Mouse (Mus musculus) lung, postnatal 4 days (tissue): ENCODE measurements around the gene Cacna1e.

Experiments used
- DNase-seq, 2 experiments: peaks; one replicate each; pipeline ENCODE4 v3.0.0; 2021

Cacna1e gene

DNA sequence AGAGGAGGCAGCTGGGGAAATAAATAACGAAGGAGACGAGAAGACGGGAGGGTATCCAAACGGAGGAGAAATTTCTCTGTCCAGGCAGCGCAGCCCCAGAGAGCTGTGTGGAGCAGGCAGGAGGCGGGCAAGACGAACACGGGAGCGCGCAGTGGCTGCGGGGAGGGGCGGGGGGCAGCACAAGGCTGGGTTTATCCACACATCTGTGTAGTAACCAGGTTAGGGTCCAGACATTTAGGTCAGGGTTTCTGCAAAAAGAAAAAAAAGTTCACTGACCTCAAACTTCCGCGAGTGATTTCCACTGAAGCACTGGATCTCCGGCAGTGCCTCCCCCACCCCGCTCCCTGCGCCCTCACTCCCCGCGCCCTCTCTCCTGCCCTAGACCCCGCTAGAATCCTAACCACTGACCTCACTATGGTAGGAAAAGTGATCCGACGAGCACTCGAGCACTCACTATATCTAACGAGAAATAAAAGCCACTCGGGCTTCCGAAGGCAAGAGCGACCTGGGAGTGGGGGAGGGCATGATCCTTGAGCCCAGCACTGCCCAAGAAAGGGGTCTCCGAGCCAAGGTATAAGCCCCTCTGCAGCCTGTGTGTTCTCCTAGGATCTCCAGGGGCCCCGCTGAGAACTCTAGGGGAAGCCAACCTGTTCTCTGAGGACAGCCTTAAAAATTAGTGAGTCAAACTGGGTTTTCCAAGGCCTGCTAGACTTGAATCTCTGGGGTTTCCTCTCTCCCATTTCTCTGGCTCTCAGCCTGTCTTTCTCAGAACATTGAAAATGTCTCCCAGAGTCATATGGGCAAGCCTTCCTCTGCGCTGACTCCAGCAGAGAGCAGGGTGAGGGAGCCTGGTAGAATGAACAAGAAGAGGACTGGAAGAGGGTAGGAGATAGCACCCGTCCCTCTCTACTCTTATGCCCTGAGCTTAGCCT lies at the start of gene Cacna1e:
Gene Cacna1e, minus strand, starts transcription at position 227 of the 932 bp plus-strand sequence.
- peak in 1 of 2 experiments; percentile 19 for DNase-seq

DNA sequence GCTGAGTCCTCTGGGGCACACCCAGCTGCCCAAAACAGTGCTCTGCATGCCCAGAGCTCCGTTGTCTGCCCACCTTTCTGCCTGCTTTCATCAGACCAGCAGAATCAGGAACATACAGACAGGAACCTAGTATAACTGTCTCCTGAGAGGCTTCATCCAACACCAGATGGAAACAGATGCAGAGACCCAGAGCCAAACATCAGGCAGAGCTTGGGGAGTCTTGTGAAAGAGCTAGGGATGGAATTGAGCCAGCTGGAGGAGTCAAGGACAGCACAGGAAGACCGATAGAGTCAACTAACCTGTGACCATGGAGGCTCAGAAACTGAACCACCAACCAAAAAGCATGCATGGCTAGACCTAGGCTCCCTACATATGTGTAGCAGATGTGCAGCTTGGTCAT lies 34.1 kb upstream of the Cacna1e start:
- peak in 1 of 2 experiments; percentile 24 for DNase-seq

GRCm38 (mm10) chr1:154917438-154917837 lies 33.1 kb upstream of the Cacna1e start:
- peak in 1 of 2 experiments; percentile 29 for DNase-seq

GRCm38 (mm10) chr1:154909554-154909953 lies 25.3 kb upstream of the Cacna1e start:
- no peak for DNase-seq

- no peak for DNase-seq
Measured at GRCm38 (mm10) chr1:154897390-154897789, 13.1 kb upstream of the Cacna1e start.

DNA sequence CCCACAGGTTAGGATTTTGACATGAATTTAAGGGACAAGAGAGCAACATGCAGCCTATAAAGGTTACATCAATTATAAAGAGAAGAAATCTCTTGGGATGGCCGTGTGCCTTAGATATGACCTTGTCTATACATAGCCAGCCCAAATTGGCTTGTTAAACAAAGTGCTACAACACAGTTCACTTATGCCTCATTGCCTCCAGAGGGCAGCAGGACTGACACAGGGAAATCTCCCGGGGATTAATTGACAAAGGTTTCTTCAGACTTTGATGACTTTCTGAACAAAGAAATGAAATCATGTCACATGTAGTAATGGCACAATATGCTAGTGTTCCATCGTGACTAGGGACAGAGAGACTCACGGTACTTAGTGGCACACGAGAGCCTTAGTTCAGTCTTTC lies 5.9 kb upstream of the Cacna1e start:
- DNase-seq = no peak

DNA sequence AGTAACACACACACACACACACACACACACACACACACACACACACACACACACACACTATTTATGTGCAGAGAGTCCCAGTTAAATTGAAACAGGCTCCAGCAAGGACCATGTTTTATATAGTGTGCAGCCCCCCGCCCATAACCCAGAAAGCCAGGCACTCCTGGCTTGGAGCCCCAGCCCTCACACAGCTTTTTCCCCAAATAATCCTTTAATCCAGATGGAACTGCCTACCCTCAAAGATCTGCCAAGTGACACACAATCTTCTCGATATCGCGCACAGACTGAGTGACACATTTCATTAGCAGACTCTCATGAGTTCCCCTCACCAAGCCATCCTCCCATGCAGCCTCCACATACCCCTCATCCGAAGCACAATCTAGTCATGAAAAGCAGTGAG lies 4.2 kb upstream of the Cacna1e start:
- DNase-seq = no peak

- no peak for DNase-seq
Measured at GRCm38 (mm10) chr1:154888018-154888417, 3.7 kb upstream of the Cacna1e start.

- DNase-seq = no peak
Measured at GRCm38 (mm10) chr1:154887546-154887945, 3.2 kb upstream of the Cacna1e start.

- DNase-seq = no peak
Measured at GRCm38 (mm10) chr1:154886611-154887010, 2.3 kb upstream of the Cacna1e start.

DNA sequence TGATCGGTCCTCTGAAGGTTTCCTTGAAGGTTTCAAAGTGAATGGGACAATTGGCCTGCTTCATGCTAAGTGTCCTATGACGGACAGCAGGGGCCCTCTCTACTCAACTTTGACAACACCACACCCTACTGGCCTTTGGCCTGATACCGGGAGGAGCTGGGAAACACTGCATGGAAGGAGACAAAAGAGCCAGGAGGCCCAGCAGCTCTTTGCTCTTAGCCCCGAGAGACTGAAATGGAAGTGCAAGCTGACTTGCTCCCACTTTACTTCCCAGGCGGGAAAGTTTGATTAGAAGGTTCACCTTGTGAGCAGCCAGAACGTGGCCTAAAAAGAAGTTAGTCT lies 877 bp upstream of the Cacna1e start:
- DNase-seq = no peak

- no peak for DNase-seq
Measured at GRCm38 (mm10) chr1:154883596-154884191, 607 bp downstream of the Cacna1e start.

GRCm38 (mm10) chr1:154865981-154866380 lies 18.3 kb downstream of the Cacna1e start:
- DNase-seq = no peak

- DNase-seq = no peak
Measured at GRCm38 (mm10) chr1:154861416-154861815, 22.9 kb downstream of the Cacna1e start.

GRCm38 (mm10) chr1:154854564-154854963 lies 29.7 kb downstream of the Cacna1e start:
- DNase-seq = no peak

- DNase-seq = no peak
Measured at GRCm38 (mm10) chr1:154850515-154851287, 33.6 kb downstream of the Cacna1e start.

- no peak for DNase-seq
Measured at GRCm38 (mm10) chr1:154848683-154849579, 35.4 kb downstream of the Cacna1e start.

GRCm38 (mm10) chr1:154846900-154847299 lies 37.4 kb downstream of the Cacna1e start:
- DNase-seq = no peak

DNA sequence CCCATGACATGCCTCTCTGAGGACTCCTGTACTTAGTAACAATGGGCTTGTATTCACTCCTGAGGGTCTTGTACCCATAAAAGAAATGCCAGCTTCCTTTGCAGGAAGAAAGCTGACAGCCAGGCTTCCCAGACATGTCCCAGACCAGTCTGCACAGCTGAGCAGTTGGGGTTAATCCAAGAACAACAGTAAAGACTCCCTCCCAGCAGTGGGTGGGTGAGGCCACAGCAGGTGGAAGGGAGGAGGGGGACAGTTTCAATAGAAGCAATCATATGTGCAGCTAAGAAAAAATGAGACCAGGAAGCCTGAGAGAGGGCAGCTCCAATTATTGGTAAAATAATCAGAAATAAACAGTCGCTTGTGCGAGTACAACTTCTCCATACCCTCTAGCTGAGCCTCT lies 40.9 kb downstream of the Cacna1e start:
- DNase-seq = no peak

DNA sequence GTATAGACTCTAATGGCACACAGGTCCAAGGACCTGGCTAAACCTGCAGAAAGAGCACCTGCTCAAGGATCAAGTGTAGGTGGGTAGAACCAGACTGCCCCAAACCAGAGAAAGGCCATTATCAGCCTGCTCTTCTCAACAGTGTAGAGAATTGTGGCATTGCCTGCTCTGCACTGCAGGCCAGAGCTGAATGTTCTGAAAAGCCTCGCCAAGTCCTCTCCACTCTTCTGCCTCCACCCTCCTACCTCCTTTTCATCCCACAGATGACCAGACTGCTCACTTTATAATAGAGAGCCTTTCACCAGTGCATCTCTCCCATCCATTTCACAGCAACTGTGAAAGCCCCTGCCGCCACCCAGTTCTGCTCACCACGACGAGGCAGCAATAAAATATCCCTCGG lies 42.0 kb downstream of the Cacna1e start:
- DNase-seq = no peak

DNA sequence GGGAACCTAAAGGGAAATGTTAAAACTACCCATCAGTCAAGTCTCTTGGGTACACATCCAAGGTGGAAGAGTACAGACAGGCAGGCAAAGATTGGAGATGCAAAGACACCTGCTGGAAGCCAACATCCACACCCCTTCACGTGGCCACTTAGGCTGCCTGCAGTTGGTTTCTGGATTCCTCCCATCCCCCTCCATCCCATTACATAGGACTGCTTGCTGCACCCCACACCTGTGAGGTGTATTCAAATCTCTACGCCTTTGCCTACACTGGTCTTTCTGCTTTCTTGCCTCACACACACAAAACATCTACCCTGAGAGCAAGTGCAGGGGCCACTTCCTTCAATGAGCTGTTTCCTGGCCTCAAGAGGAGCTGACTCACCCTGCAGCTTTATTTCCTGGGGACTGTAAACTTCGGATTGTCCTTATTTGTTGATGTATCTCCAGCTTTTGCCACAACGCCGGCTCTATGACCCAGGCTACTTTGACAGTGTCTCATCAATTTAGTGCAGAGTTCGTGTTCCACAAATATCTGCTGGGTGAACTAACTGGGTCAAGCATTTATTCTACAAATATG lies 43.2 kb downstream of the Cacna1e start:
- no peak for DNase-seq

DNA sequence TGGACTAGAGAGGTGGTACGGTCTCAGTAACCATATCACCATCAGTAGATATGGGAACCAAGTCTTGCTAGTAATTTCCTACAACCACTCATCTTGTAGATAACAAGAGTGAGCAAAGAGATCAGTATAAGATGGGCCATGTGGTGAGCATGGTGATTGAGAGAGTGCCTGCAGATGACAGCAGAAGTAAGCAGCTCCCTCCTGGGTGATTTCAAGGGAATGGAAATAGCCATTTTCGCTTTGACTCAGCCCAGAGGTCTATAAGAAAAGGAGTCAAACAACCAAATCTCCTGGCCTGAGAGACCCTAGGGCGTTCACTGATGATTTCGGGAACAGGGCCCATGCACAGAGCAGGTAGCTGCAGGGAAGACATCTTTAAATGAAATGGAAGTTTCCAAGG lies 45.0 kb downstream of the Cacna1e start:
- DNase-seq = no peak
